Mouse (Mus musculus) megakaryocyte, embryonic 14.5 days (primary cell): ENCODE measurements at regions not wholly inside any gene's neighbourhood (a gene's known extent, or its start where the extent isn't known, plus 50 kb on each side); places are given as distances from the start of the nearest gene placed in this dataset.

ENCODE experiments used
- H3K27me3 ChIP-seq: replicated peaks from 2 replicates; pipeline ENCODE3; 2012; ENCODE audit warnings: inconsistent platforms
- H3K36me3 ChIP-seq: replicated peaks from 2 replicates; pipeline ENCODE3; 2012; ENCODE audit warnings: low read length, inconsistent platforms, mixed read lengths
- H3K4me1 ChIP-seq: 2 replicates; pipeline ENCODE4 v1.6.1; 2012; ENCODE audit warnings: inconsistent platforms
- H3K4me3 ChIP-seq: replicated peaks from 2 replicates; pipeline ENCODE3; 2012; ENCODE audit warnings: moderate library complexity, mild to moderate bottlenecking, inconsistent platforms
- H3K9me3 ChIP-seq: 2 replicates; pipeline ENCODE4 v1.6.1; 2012; ENCODE audit warnings: inconsistent platforms
- FLI1 ChIP-seq: IDR thresholded peaks from 2 replicates; pipeline ENCODE4 v1.6.1; 2012; ENCODE audit warnings: low read length, inconsistent platforms, mixed read lengths
- GATA1 ChIP-seq: IDR thresholded peaks from 3 replicates; pipeline ENCODE4 v1.6.1; 2012; ENCODE audit warnings: mixed read lengths, low read length, inconsistent platforms, borderline replicate concordance

DNA sequence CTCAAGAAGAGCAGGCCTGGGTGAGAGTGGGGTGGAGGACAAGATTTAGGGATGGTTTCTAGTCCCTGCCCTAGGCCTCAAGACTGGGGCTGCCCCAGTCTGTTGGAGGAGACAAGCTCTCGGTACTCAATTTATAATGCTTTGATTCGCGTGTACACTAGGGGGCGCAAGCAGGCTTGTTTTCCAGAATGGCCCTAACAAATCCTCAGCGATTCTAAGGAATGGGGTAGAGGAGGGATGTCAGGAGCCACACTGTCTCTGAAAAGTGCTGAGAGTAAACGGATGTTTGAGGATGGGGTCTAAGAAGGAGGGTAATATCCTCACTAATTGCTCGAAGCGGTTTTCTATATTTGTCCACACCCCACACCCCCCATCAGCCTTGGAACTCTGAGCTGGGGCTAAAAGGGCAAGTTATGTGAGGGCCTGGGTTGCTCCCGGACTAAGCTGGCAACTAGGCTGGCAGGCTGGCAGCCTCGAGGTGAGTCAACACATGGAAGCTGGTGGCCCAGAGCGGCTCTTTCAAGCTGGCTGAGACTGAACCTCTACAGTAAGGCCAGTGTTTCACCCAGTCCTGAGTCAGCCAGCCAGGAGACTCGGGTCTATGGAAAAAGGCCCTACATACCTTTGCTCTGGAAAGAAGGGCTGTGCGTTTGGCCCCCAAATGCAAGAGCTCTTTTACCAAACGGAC lies 176.7 kb downstream of the Ttc8 start:
- Histone ChIP-seq H3K4me3 (no peak overlapping the region), H3K4me1 (peaks cover 5% of the 10 kb centered on the region; the same call in 1 of the 2 replicates), H3K9me3 (no peaks in the 10 kb centered on the region), H3K36me3 (no peaks in the 10 kb centered on the region), H3K27me3 (peaks cover 44% of the 10 kb centered on the region)
- TF ChIP-seq FLI1 = no peak

DNA sequence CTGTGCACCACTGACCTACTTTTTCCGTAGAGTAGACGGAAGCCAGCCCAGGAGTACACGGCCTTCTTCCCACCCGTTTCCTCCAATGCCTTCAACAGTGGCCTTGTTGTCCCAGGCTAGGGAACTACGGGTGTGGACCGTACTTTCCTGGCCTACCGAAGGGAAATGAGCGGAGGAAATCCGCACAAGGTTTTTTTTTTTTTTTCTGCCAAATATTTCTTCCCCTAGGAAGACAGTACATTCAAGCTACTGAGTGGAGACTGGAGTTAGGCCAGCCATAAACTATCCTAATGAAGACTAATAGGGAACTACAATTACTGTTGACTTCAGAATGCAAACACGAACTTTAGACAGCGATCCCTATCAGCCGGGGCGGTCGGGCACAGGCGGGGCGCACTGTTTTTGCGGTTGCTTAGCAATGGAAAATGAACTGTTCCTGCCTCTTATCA lies 177.3 kb downstream of the Ttc8 start:
- Histone ChIP-seq H3K4me3 (no peak overlapping the region), H3K27me3 (peaks cover 43% of the 10 kb centered on the region), H3K36me3 (no peaks in the 10 kb centered on the region), H3K9me3 (no peaks in the 10 kb centered on the region), H3K4me1 (peaks cover 5% of the 10 kb centered on the region; the same call in 1 of the 2 replicates)
- no peak for TF ChIP-seq GATA1
- TF ChIP-seq FLI1 = no peak

- Histone ChIP-seq H3K4me3 (no peak overlapping the region), H3K36me3 (no peaks in the 10 kb centered on the region), H3K27me3 (peaks cover 30% of the 10 kb centered on the region), H3K4me1 (peaks cover 5% of the 10 kb centered on the region; the same call in 1 of the 2 replicates), H3K9me3 (no peaks in the 10 kb centered on the region)
- TF ChIP-seq GATA1 (no peak), FLI1 (no peak)
These were observed 179.5 kb downstream of the Ttc8 start for GRCm38 (mm10) chr12:99099881-99100280.

- H3K27me3 ChIP-seq = peaks cover 5% of the 10 kb centered on the region
- H3K36me3 ChIP-seq = no peaks in the 10 kb centered on the region
- H3K4me3 ChIP-seq = no peak overlapping the region
- peaks cover 8% of the 10 kb centered on the region; the same call in 1 of the 2 replicates for H3K9me3 ChIP-seq
- H3K4me1 ChIP-seq = no peaks in the 10 kb centered on the region
- no peak for TF ChIP-seq GATA1
These were observed 188.2 kb downstream of the Ttc8 start for GRCm38 (mm10) chr12:99108616-99109015.

DNA sequence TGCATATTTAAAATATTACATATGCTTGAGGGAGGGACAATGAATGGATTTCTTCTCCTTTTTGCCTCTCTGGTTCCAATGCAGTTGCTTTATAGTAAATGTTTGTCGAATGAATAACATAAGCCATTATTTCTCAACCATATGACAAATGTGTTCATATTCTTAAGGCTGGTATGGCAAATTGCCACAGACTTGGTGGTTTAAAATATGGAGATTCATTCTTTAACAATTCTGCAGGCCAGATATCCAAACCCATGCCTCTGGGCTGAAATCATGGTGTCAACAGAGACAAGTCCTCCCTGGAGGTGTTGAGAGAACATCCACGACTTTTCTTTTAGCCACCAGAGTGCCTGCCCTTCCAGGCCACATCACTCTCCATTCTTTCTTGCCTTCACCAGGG lies 193.4 kb downstream of the Ttc8 start:
- H3K4me3 ChIP-seq = no peak overlapping the region
- TF ChIP-seq GATA1 = no peak
- no peak for TF ChIP-seq FLI1
- H3K4me1 ChIP-seq = no peaks in the 10 kb centered on the region
- H3K36me3 ChIP-seq = no peaks in the 10 kb centered on the region
- H3K9me3 ChIP-seq = peaks cover 4% of the 10 kb centered on the region; the same call in 1 of the 2 replicates
- H3K27me3 ChIP-seq = peaks cover 8% of the 10 kb centered on the region

- Histone ChIP-seq H3K27me3 (peaks cover 6% of the 10 kb centered on the region), H3K4me3 (no peak overlapping the region), H3K9me3 (no peaks in the 10 kb centered on the region), H3K36me3 (no peaks in the 10 kb centered on the region), H3K4me1 (no peaks in the 10 kb centered on the region)
- no peak for TF ChIP-seq GATA1
- no peak for TF ChIP-seq FLI1
These were observed 196.1 kb downstream of the Ttc8 start for GRCm38 (mm10) chr12:99116491-99116890.

DNA sequence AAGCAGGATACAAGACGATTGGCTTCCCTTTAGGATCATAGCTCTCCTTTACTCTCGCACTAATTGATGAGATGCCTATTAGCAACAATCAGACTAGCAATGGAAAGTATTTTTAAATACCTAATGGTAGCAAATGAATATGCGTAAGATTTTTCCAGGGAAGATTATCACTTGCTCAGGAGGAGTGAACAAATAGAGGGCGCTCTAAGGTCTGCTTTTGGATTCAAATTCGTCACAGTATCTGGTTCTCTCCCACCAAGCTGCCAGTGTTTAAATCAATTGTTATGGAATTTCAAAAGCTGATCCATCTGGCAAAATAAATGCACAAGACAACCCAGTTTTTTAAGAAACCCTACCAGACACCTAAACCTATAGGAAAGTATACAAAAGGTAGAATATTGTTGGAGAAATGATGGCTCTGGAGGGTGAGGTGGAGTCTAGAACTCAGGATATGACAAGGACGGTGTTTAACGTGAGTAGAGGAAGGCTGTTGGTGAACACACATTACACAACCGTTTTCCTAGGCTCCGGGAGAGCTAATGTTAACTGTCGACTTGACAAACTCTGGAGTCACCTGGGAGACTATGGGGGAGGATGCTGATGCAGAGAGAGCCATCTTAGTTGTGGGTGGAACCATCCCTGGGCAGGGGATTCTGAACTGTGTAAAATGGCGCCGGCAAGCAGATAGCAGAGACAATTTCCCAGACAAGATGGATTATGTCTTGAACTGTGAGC lies 198.2 kb downstream of the Ttc8 start:
- Histone ChIP-seq H3K36me3 (no peaks in the 10 kb centered on the region), H3K4me3 (no peak overlapping the region), H3K4me1 (no peaks in the 10 kb centered on the region), H3K9me3 (no peaks in the 10 kb centered on the region), H3K27me3 (peaks cover 7% of the 10 kb centered on the region)
- TF ChIP-seq FLI1 (no peak), GATA1 (no peak)

DNA sequence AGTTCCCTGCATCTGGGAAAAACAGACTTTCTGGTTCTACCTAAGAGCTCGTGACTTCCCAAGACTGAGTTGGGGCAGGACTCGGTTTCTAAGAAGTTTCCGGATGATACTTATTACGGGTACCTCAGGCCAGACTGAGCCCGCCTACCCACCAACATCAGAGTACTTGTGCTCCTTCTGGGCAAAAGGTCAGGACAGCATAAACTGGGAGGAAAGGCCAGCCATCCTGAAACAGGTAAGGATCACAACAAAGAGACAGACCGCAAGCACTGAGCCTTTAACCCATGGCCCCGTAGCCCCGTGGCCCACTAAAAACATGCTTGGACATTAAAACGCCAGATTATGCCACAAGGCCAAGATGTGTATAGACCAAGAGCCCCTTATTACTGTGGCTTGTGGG lies 199.6 kb downstream of the Ttc8 start:
- Histone ChIP-seq H3K4me3 (no peak overlapping the region), H3K4me1 (no peaks in the 10 kb centered on the region), H3K9me3 (no peaks in the 10 kb centered on the region), H3K36me3 (no peaks in the 10 kb centered on the region), H3K27me3 (peaks cover 5% of the 10 kb centered on the region)
- no peak for TF ChIP-seq GATA1
- no peak for TF ChIP-seq FLI1

GRCm38 (mm10) chr12:99123611-99124495 lies 203.5 kb downstream of the Ttc8 start:
- TF ChIP-seq GATA1 (no peak), FLI1 (no peak)
- no peaks in the 10 kb centered on the region for H3K36me3 ChIP-seq
- no peaks in the 10 kb centered on the region for H3K9me3 ChIP-seq
- no peaks in the 10 kb centered on the region for H3K4me1 ChIP-seq
- no peak overlapping the region for H3K4me3 ChIP-seq
- H3K27me3 ChIP-seq = peaks cover 5% of the 10 kb centered on the region

DNA sequence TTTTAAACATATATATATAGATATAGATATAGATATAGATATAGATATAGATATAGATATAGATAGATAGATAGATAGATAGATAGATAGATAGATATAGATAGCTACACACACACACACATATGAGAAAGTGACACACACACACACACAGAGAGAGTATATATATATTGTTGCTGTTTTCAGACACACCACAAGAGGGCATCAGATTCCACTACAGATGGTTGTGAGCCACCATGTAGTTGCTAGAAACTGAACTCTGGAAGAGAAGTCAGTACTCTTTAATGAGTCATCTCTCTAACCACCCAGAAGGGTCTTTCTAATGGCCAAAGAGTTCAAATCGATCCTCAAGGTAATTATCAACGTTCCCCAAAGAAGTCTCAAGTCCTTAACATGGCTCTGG lies 205.8 kb downstream of the Ttc8 start:
- Histone ChIP-seq H3K4me1 (no peaks in the 10 kb centered on the region), H3K36me3 (no peaks in the 10 kb centered on the region), H3K27me3 (peaks cover 5% of the 10 kb centered on the region), H3K4me3 (no peak overlapping the region), H3K9me3 (no peaks in the 10 kb centered on the region)
- TF ChIP-seq GATA1 (no peak), FLI1 (no peak)
